Mouse (Mus musculus): Measurements from ENCODE around the gene Trim47. TPM values are rescaled to one million over a fixed set of nuclear protein-coding genes. Genes with fewer than 3 reads are reported as not detected.
A peak's percentile ranks its signal among the peaks of the same experiment; 100 is the strongest.

The Trim47 gene
- polyA plus RNA-seq, 1 experiment = not detected

DNA sequence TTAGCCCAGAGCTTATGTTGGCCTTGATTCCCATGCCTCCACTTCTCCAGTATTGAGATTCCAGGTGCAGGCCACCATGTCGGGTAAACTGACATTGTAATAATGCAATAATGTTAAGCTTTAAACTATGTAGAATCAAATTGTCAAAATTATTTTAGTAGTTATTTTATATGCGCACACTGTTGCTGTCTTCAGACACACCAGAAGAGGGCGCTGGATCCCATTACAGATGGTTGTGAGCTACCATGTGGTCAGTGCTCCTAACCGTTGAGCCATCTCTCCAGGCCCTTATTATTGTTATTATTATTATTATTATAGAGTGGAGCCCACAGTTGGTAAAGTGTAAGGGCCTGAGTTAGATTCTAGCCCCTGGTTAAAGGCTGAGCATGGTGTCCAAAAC lies 15.9 kb downstream of the Trim47 start:
- 80% methylated on average over 4 of the region's 4 CpGs for WGBS
- H3K4me3 ChIP-seq (ENCODE audit: insufficient read depth, low read depth, low read length) = no peak overlapping the region
- H3K27ac ChIP-seq (ENCODE audit: insufficient read depth, low read depth, low read length) = no peak overlapping the region
- no peak for TF ChIP-seq POLR2A (IDR thresholded peaks at IDR 0.05; ENCODE audit: insufficient read depth, low read depth, low read length)
- TF ChIP-seq CTCF (IDR thresholded peaks at IDR 0.05; ENCODE audit: insufficient read depth, low read depth, low read length) = no peak
- peaks cover 30% of the 10 kb centered on the region for H3K4me1 ChIP-seq (ENCODE audit: control insufficient read depth, insufficient read depth, low read length)

DNA sequence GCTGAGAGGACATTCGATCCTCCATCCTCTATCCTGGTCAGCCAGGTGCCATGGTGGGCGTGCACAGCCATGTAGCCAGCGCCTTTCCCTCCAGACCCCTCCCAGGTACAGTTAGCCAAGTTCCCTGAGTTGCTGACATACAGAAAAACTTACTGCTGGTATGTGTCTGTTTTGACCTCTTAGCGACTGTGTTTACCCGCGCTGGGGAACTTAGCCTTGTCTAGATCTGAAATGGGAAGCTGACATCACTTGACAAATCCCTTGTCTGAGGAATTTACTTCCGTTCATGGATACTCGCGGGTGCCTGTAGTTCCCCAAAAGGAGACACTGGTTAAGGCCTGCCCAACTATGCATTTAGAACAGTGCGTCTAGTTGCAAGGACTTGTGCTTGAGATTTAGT lies 16.5 kb downstream of the Trim47 start:
- WGBS = 42% methylated on average over 10 of the region's 10 CpGs
- no peak for TF ChIP-seq POLR2A (IDR thresholded peaks at IDR 0.05; ENCODE audit: insufficient read depth, low read depth, low read length)
- TF ChIP-seq CTCF (IDR thresholded peaks at IDR 0.05; ENCODE audit: insufficient read depth, low read depth, low read length) = no peak
- peak overlapping the region; percentile 15; the same call in 1 of the 2 replicates for H3K4me3 ChIP-seq (ENCODE audit: insufficient read depth, low read depth, low read length)
- H3K27ac ChIP-seq (ENCODE audit: insufficient read depth, low read depth, low read length) = no peak overlapping the region
- peaks cover 31% of the 10 kb centered on the region for H3K4me1 ChIP-seq (ENCODE audit: control insufficient read depth, insufficient read depth, low read length)

DNA sequence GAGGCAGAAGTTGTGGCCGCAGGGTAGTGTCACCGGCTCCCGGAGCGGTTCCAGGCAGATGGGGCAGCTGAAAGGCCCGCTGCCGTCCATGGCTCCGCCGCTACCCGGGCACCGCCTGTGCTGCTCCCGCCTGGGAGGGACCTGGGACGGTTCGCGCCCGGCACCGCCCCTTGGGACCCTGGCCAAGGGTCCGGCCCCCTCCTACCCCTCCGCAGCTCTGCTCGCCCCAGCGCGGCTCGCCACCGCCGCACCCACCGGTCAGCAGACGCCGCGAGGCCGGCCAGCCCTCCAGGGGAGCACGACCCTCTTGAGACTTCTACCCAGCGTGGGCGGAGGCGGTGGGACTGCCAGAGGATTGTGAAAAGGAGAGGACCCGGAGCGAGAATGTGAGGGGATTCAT lies 16.9 kb downstream of the Trim47 start:
- TF ChIP-seq POLR2A (IDR thresholded peaks at IDR 0.05; ENCODE audit: insufficient read depth, low read depth, low read length) (no peak), CTCF (IDR thresholded peaks at IDR 0.05; ENCODE audit: insufficient read depth, low read depth, low read length) (no peak)
- H3K4me3 ChIP-seq (ENCODE audit: insufficient read depth, low read depth, low read length) = peak overlapping the region; percentile 43
- no peak overlapping the region for H3K27ac ChIP-seq (ENCODE audit: insufficient read depth, low read depth, low read length)
- 1% methylated on average over 34 of the region's 35 CpGs for WGBS
- peaks cover 31% of the 10 kb centered on the region for H3K4me1 ChIP-seq (ENCODE audit: control insufficient read depth, insufficient read depth, low read length)

DNA sequence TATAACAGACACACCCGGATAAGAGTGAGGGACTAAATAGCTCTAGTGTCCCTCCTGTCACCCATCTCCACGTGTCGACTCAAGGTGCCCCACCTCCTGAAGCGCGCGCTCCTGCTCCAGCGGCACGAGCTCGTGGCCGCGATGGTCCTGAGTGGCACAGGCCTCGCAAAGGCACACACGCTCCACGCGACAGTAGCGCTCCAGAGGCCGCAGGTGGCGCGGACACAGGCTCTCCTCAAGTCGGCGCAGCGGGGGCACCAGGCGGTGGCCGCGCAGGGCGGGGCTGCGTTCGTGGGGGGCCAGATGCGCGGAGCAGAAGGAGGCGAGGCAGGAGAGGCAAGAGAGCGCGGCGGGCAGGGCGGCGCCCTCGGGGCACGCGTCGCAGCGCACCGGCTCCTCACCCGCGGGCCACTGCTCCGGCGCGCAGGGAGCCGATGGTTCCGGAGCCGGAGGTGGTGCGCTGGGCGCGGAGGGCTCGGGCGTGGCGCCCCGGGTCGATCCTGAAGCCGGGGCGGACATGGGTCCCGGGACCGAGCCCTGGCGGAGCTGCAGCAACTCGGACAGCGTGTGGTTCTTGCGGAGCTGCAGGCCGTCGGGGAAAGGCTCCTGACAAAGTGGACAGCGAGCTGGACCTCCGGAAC lies 17.4 kb downstream of the Trim47 start:
- peak overlapping the region; percentile 43 for H3K4me3 ChIP-seq (ENCODE audit: insufficient read depth, low read depth, low read length)
- no peak for TF ChIP-seq POLR2A (IDR thresholded peaks at IDR 0.05; ENCODE audit: insufficient read depth, low read depth, low read length)
- TF ChIP-seq CTCF (IDR thresholded peaks at IDR 0.05; ENCODE audit: insufficient read depth, low read depth, low read length) = no peak
- WGBS = under 1% methylated on average over 70 of the region's 70 CpGs
- H3K27ac ChIP-seq (ENCODE audit: insufficient read depth, low read depth, low read length) = no peak overlapping the region
- peaks cover 31% of the 10 kb centered on the region for H3K4me1 ChIP-seq (ENCODE audit: control insufficient read depth, insufficient read depth, low read length)

DNA sequence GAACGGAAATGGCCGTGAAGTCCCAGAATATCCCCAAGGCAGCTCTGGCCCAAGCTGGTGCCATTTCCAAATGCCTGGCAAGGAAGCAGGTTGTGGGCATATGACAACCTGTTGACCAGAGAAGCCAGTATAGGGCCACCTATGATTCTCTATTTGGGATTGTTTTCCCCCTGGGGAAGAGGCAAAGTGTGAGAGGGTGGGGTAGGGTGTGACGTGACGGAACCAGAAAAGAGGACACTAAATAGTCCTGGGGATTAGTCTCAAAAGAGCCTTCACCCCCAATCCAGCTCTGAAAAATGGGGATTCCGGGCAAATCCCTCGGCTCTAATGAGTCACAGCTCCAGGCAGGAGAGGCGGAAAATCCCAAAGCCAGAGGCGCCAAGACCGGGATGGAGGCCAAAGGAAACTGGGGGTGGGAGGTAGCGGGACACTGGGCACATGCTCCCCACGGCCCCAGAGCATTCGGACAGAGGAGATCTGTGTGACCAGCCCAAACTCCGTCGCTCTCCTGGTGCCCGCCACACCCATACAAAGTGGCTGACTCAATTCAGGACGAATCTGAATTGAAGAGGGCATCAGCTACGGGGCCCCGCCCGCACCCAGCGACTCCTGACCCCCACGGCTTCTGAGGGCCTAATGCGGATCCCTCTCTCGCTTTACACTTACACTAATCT lies 18.4 kb downstream of the Trim47 start:
- WGBS = 4% methylated on average over 23 of the region's 23 CpGs

DNA sequence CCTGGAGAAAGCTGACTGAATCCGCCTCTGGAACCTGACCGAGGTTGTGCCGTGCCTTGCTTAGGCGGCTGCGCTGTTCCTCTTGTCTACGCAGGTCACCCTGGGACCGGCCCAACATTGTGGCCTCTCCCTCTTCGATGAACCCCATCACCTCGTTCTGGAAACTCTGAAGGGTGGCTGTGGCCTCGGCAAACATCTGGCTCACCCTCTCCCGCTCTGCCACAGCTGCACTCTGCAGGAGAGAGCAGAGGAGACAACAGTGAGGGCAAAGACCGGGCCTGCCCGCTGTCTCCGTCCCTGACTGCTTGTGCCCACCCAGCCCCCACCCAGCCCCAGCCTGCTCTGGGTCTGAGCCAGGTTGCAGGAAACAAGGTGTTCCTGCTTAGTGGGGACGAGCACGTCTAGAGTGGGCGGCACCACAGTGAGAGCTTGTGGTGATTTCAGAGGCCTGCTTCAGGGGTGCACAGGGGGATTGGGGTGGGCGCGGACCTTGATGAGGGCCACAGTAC lies 19.2 kb downstream of the Trim47 start:
- no peak overlapping the region for H3K27ac ChIP-seq (ENCODE audit: insufficient read depth, low read depth, low read length)
- H3K4me3 ChIP-seq (ENCODE audit: insufficient read depth, low read depth, low read length) = no peak overlapping the region
- 42% methylated on average over 19 of the region's 19 CpGs for WGBS
- peaks cover 44% of the 10 kb centered on the region for H3K4me1 ChIP-seq (ENCODE audit: control insufficient read depth, insufficient read depth, low read length)
- TF ChIP-seq CTCF (IDR thresholded peaks at IDR 0.05; ENCODE audit: insufficient read depth, low read depth, low read length) (no peak), POLR2A (IDR thresholded peaks at IDR 0.05; ENCODE audit: insufficient read depth, low read depth, low read length) (no peak)

More for the DNA sequence above, 18.4 kb downstream of the Trim47 start:
- TF ChIP-seq POLR2A (IDR thresholded peaks at IDR 0.05; ENCODE audit: insufficient read depth, low read depth, low read length) (no peak), CTCF (IDR thresholded peaks at IDR 0.05; ENCODE audit: insufficient read depth, low read depth, low read length) (no peak)
- H3K4me3 ChIP-seq (ENCODE audit: insufficient read depth, low read depth, low read length) = peak overlapping the region; percentile 19; the same call in 1 of the 2 replicates
- H3K4me1 ChIP-seq (ENCODE audit: control insufficient read depth, insufficient read depth, low read length) = peaks cover 41% of the 10 kb centered on the region
- H3K27ac ChIP-seq (ENCODE audit: insufficient read depth, low read depth, low read length) = no peak overlapping the region

DNA sequence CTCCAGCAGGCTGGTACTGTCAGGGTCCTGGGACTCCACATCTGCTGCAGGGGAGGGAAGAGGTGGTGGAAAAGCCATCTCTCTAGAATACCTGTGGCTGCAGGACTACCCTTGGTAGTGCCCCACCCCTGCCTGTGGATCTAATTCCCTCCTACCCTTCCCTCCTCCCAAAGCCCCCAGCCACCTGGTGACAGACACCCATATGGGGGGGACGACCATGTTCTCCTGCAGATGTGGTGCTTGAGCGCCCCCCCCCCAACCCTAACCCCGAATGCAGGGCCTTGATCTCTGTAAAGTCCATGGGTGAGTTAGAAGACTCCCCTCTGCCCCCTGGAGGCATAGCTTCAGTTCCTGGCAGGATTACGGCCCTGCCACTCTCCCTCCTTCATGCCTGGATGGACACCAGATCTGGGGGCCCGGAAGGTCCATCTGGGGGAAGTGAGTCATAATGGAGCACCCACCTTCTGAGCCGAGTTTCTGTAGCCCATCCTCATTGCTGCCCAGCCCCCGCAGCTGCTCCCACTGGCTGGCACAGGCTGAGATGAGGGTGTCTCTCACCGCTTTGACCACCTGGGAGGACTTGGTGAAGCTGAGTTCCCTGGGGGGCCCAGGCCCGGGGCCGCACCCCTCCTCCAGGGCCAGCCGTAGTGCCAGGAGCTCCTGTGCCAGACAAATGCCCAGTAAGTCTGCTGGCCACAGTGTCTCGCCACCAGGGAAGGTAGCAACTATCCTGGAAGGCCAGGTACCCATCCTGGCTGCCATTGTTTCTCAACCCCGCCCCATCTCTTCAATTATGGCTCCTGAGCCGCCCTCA lies 19.8 kb downstream of the Trim47 start:
- WGBS = 41% methylated on average over 14 of the region's 14 CpGs
- H3K4me3 ChIP-seq (ENCODE audit: insufficient read depth, low read depth, low read length) = no peak overlapping the region
- H3K4me1 ChIP-seq (ENCODE audit: control insufficient read depth, insufficient read depth, low read length) = peaks cover 44% of the 10 kb centered on the region
- no peak overlapping the region for H3K27ac ChIP-seq (ENCODE audit: insufficient read depth, low read depth, low read length)
- TF ChIP-seq POLR2A (IDR thresholded peaks at IDR 0.05; ENCODE audit: insufficient read depth, low read depth, low read length) (no peak), CTCF (IDR thresholded peaks at IDR 0.05; ENCODE audit: insufficient read depth, low read depth, low read length) (no peak)

DNA sequence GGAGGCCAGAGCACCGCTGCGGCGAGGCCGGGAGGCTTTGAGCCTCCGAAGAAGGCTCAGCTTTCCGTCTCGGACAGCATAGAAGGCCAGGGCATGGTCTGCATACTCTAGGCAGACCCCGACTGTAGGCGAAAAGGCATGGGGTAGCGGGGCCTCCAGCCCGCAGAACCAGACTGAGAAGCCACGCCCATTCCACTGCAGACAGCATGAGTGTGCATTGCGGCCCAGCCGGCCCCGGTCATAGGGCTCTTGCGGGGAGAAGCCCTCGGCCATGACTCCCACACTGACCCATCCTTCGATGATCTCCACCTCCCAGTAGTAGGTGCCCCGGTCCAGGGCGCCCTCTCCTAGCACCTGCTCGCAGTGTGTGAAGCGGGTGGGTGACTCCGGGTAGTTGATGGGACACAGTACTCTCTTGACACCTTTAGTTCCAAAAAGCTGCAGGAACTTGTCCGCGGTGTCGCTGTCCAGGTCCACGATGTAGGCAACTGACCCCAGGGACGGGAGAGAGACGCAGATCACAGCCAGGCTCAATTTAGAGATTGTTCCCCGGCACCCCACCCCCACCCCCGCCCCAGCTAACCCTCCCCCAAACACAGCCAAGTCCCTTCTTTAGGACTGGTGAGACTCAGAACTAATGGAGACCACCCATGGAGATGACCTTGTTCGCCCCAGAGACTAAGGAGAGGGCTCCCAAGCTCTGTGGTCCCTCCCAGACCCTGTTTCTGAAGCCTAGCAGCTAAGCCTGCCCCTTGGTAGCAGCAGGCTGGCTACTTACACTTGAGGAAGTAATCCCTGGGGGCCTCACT lies 20.7 kb downstream of the Trim47 start:
- H3K4me1 ChIP-seq (ENCODE audit: control insufficient read depth, insufficient read depth, low read length) = peaks cover 44% of the 10 kb centered on the region
- no peak overlapping the region for H3K4me3 ChIP-seq (ENCODE audit: insufficient read depth, low read depth, low read length)
- no peak for TF ChIP-seq POLR2A (IDR thresholded peaks at IDR 0.05; ENCODE audit: insufficient read depth, low read depth, low read length)
- H3K27ac ChIP-seq (ENCODE audit: insufficient read depth, low read depth, low read length) = no peak overlapping the region
- 52% methylated on average over 32 of the region's 32 CpGs for WGBS

All from olfactory bulb, adult 2 months (tissue).